Mouse (Mus musculus): ENCODE measurements around the gene Smim8.

The Smim8 gene

DNA sequence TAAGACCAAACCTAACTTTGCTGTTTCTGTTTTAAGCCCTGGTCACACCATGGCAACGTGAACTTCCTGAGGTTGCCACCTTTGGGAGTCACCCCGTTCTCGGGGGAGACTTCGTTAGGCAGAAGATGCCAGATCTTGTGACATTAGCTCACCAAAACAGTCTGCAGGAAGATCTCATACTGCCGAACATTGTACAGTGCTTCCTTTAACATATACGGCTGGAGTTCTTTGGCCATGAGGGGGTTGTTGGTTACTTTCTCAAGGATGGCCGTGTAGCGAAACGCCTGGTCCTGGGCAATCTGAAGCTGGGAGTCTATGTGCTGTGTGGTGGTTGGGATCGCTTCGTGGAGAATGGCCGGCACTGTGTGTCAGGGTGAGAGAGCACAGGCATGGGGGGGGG lies 58.8 kb downstream of the Smim8 start:
- no peak for DNase-seq

Data from kidney, adult 8-10 months (tissue).